ENCODE assay signal across 15 mouse cellular contexts in genomic region chr9:57807174-57807651, GRCm38 (mm10). TPM values are rescaled to one million over a fixed set of nuclear protein-coding genes. Genes with fewer than 3 reads are reported as not detected.
DNase-seq lines count a peak whose midpoint lies in the region; ATAC-seq and TF ChIP-seq lines count a peak whose summit lies in the region.
"Had no signal": no experiment of that assay in that cellular context is flagged by ENCODE, and none has a peak within 500 bp of the region (broad histone marks: within the 10 kb centered on the region; RNA-seq: fewer than 3 reads in every experiment).

No protein-coding gene starts in this region.

- no peak for TF ChIP-seq CTCF in layer of hippocampus, adult 2 months (conservative IDR thresholded peaks at IDR 0.05)

- H3K4me2 ChIP-seq in hindbrain, embryonic 11.5 days (replicated peaks; ENCODE audit: low read depth, low read length): no peak overlapping the region
- H3K4me2 ChIP-seq in hindbrain, embryonic 16.5 days (ENCODE audit: low read length): no peak overlapping the region
- H3K4me2 ChIP-seq: liver, embryonic 15.5 days; midbrain, embryonic 15.5 days; neural tube, embryonic 15.5 days; stomach, embryonic 15.5 days had no signal

- H3K4me1 ChIP-seq in hindbrain, embryonic 11.5 days (replicated peaks; ENCODE audit: control insufficient read depth, insufficient read depth, low read length): peaks cover 11% of the 10 kb centered on the region
- peaks cover 15% of the 10 kb centered on the region for H3K4me1 ChIP-seq in hindbrain, embryonic 16.5 days (ENCODE audit: control insufficient read depth, insufficient read depth, low read depth, low read length)
- H3K4me1 ChIP-seq in limb, embryonic 10.5 days: peaks cover 96% of the 10 kb centered on the region

- intact Hi-C loops in left cerebral cortex, postnatal 4 days (cut with DNase I): no loop called here

- H3K9ac ChIP-seq in hindbrain, embryonic 11.5 days (ENCODE audit: low read depth, low read length): no peak overlapping the region
- no peak overlapping the region for H3K9ac ChIP-seq in hindbrain, embryonic 16.5 days (ENCODE audit: low read depth, low read length)
- H3K9ac ChIP-seq: liver, embryonic 15.5 days; midbrain, embryonic 15.5 days; neural tube, embryonic 15.5 days; stomach, embryonic 15.5 days had no signal

- no peaks in the 10 kb centered on the region for H3K27me3 ChIP-seq in hindbrain, embryonic 11.5 days (ENCODE audit: control insufficient read depth, insufficient read depth, low read length)
- no peaks in the 10 kb centered on the region for H3K27me3 ChIP-seq in hindbrain, embryonic 16.5 days (replicated peaks; ENCODE audit: control insufficient read depth, insufficient read depth, low read length)
- H3K27me3 ChIP-seq in limb, embryonic 10.5 days (ENCODE audit: low read depth, poor library complexity, severe bottlenecking): no peaks in the 10 kb centered on the region
- H3K27me3 ChIP-seq: liver, embryonic 15.5 days; midbrain, embryonic 15.5 days; neural tube, embryonic 15.5 days; stomach, embryonic 15.5 days had no signal

- H3K9me3 ChIP-seq in hindbrain, embryonic 11.5 days (ENCODE audit: control insufficient read depth, low read length): no peaks in the 10 kb centered on the region
- no peaks in the 10 kb centered on the region for H3K9me3 ChIP-seq in hindbrain, embryonic 16.5 days (ENCODE audit: control insufficient read depth, low read length)
- H3K9me3 ChIP-seq in limb, embryonic 10.5 days (replicated peaks): no peaks in the 10 kb centered on the region
- H3K9me3 ChIP-seq: liver, embryonic 15.5 days; midbrain, embryonic 15.5 days; neural tube, embryonic 15.5 days; stomach, embryonic 15.5 days had no signal

- peak; percentile 22 for DNase-seq in hindbrain, embryonic 11.5 days (ENCODE audit: low spot score)
- peak; percentile 55 for DNase-seq in ZHBTc4 (ENCODE audit: low read depth, low spot score)
- DNase-seq in limb, embryonic 10.5 days (ENCODE audit: low spot score): peak; percentile 72
- peak; percentile 52 to 58 for DNase-seq in thymus, postnatal 10 days (ENCODE audit: low spot score in 2 of 2)
- no peak for DNase-seq in left cerebral cortex, postnatal 4 days
- no peak for DNase-seq in heart, adult 8-10 months (ENCODE audit: low spot score)
- DNase-seq in layer of hippocampus, adult 2 months (ENCODE audit: low spot score in 2 of 2): no peak
- DNase-seq: cerebellum, postnatal 25 days; kidney, adult 9 months; layer of hippocampus, adult 9-11 months had no signal

- WGBS in hindbrain, embryonic 11.5 days: 55% methylated on average over 4 of the region's 4 CpGs
- 68% methylated on average over 4 of the region's 4 CpGs for WGBS in hindbrain, embryonic 16.5 days
- 27% methylated on average over 4 of the region's 4 CpGs for WGBS in limb, embryonic 10.5 days

- H3K4me3 ChIP-seq in hindbrain, embryonic 11.5 days (ENCODE audit: low read depth, low read length): no peak overlapping the region
- no peak overlapping the region for H3K4me3 ChIP-seq in hindbrain, embryonic 16.5 days (ENCODE audit: low read length)
- peak overlapping the region; percentile 14; the same call in 1 of the 2 replicates for H3K4me3 ChIP-seq in limb, embryonic 10.5 days
- H3K4me3 ChIP-seq in layer of hippocampus, adult 2 months: no peak overlapping the region
- H3K4me3 ChIP-seq: liver, embryonic 15.5 days; midbrain, embryonic 15.5 days; neural tube, embryonic 15.5 days; stomach, embryonic 15.5 days had no signal

- no peak overlapping the region for H3K27ac ChIP-seq in hindbrain, embryonic 11.5 days (ENCODE audit: low read depth, low read length)
- no peak overlapping the region for H3K27ac ChIP-seq in hindbrain, embryonic 16.5 days (ENCODE audit: low read depth, low read length)
- peak overlapping the region; percentile 83 for H3K27ac ChIP-seq in limb, embryonic 10.5 days
- no peak overlapping the region for H3K27ac ChIP-seq in layer of hippocampus, adult 2 months
- H3K27ac ChIP-seq: liver, embryonic 15.5 days; midbrain, embryonic 15.5 days; neural tube, embryonic 15.5 days; stomach, embryonic 15.5 days had no signal

- no peak for ATAC-seq in hindbrain, embryonic 11.5 days (ENCODE audit: low FRiP score)
- no peak for ATAC-seq in hindbrain, embryonic 16.5 days
- ATAC-seq: midbrain, embryonic 15.5 days had no signal

- no peaks in the 10 kb centered on the region for H3K36me3 ChIP-seq in hindbrain, embryonic 11.5 days (ENCODE audit: control insufficient read depth, insufficient read depth, low read length)
- no peaks in the 10 kb centered on the region for H3K36me3 ChIP-seq in hindbrain, embryonic 16.5 days (ENCODE audit: control insufficient read depth, insufficient read depth, low read length)
- peaks cover 34% of the 10 kb centered on the region for H3K36me3 ChIP-seq in limb, embryonic 10.5 days
- H3K36me3 ChIP-seq: midbrain, embryonic 15.5 days; stomach, embryonic 15.5 days had no signal

RNA-seq across cellular contexts. Expression of gene Arid3b, which starts 29.4 kb away (rescaled TPM):
- polyA plus RNA-seq in hindbrain, embryonic 11.5 days (2014; fragmentation: Nextera tagmentation; extraction: Ambion mirVana): 21.9 and 27.7 TPM in 2 replicates
- 5.4 and 8.6 TPM in 2 replicates for polyA plus RNA-seq in hindbrain, embryonic 16.5 days (2015; fragmentation: Nextera tagmentation; extraction: Ambion mirVana)
- polyA plus RNA-seq in limb, embryonic 10.5 days (2016; fragmentation: Nextera tagmentation; extraction: Ambion mirVana): 56.8 and 62.9 TPM in 2 replicates
- 1 to 10 TPM; 9.1 to 9.7 TPM for total RNA-seq in left cerebral cortex, postnatal 4 days (2021)
- 1 to 10 TPM; 2.9 to 5.4 (median 3.4) TPM for total RNA-seq in heart, adult 8-10 months (2022)
- 1 to 10 TPM; 8.1 to 9.2 TPM for total RNA-seq in layer of hippocampus, adult 2 months (2021)

RNA-seq across cellular contexts. Expression of gene Clk3, which starts 41.6 kb away (rescaled TPM):
- 83.8 and 91.4 TPM in 2 replicates for polyA plus RNA-seq in hindbrain, embryonic 11.5 days (2014; fragmentation: Nextera tagmentation; extraction: Ambion mirVana)
- 57.2 and 66.1 TPM in 2 replicates for polyA plus RNA-seq in hindbrain, embryonic 16.5 days (2015; fragmentation: Nextera tagmentation; extraction: Ambion mirVana)
- 93.2 and 95.9 TPM in 2 replicates for polyA plus RNA-seq in limb, embryonic 10.5 days (2016; fragmentation: Nextera tagmentation; extraction: Ambion mirVana)
- total RNA-seq in left cerebral cortex, postnatal 4 days (2021): 10 to 100 TPM; 74.5 to 75.2 TPM
- 10 to 100 TPM; 23.8 to 36.5 (median 29.3) TPM for total RNA-seq in heart, adult 8-10 months (2022)
- 10 to 100 TPM; 80.2 to 83.4 TPM for total RNA-seq in layer of hippocampus, adult 2 months (2021)

Comparison
In these comparisons a context has a peak if more than half of its experiments do, and no peak if none do; other contexts are left out.
1. DNase-seq: peak in hindbrain, embryonic 11.5 days (single experiment), ZHBTc4 (single experiment), limb, embryonic 10.5 days (single experiment) and thymus, postnatal 10 days (2 of 2); none in left cerebral cortex, postnatal 4 days (single experiment), heart, adult 8-10 months (single experiment) and layer of hippocampus, adult 2 months (0 of 2).